Mouse (Mus musculus): ENCODE results near the gene Aqp11.

Aqp11 gene

GRCm38 (mm10) chr7:97747787-97748497 lies 9.9 kb upstream of the Aqp11 start:
- peak; percentile 37 to 70 for DNase-seq (ENCODE audit: low read depth in 1 of 2, low spot score in 2 of 2)

GRCm38 (mm10) chr7:97747176-97747707 lies 9.2 kb upstream of the Aqp11 start:
- DNase-seq (ENCODE audit: low read depth in 1 of 2, low spot score in 2 of 2) = no peak

GRCm38 (mm10) chr7:97745299-97745698 lies 7.2 kb upstream of the Aqp11 start:
- DNase-seq (ENCODE audit: low read depth in 1 of 2, low spot score in 2 of 2) = no peak

- no peak for DNase-seq (ENCODE audit: low read depth in 1 of 2, low spot score in 2 of 2)
Measured at GRCm38 (mm10) chr7:97741756-97742291, 3.7 kb upstream of the Aqp11 start.

GRCm38 (mm10) chr7:97740948-97741347 lies 2.9 kb upstream of the Aqp11 start:
- no peak for DNase-seq (ENCODE audit: low read depth in 1 of 2, low spot score in 2 of 2)

- DNase-seq (ENCODE audit: low read depth in 1 of 2, low spot score in 2 of 2) = no peak
Measured at GRCm38 (mm10) chr7:97737256-97737637, 842 bp downstream of the Aqp11 start.

- DNase-seq (ENCODE audit: low read depth in 1 of 2, low spot score in 2 of 2) = no peak
Measured at GRCm38 (mm10) chr7:97735886-97736420, 2.1 kb downstream of the Aqp11 start.

GRCm38 (mm10) chr7:97735021-97735420 lies 3.1 kb downstream of the Aqp11 start:
- DNase-seq (ENCODE audit: low read depth in 1 of 2, low spot score in 2 of 2) = no peak

- DNase-seq (ENCODE audit: low read depth in 1 of 2, low spot score in 2 of 2) = no peak
Measured at GRCm38 (mm10) chr7:97733606-97734005, 4.5 kb downstream of the Aqp11 start.

GRCm38 (mm10) chr7:97730427-97730826 lies 7.7 kb downstream of the Aqp11 start:
- DNase-seq (ENCODE audit: low read depth in 1 of 2, low spot score in 2 of 2) = no peak

GRCm38 (mm10) chr7:97728666-97729614 lies 9.1 kb downstream of the Aqp11 start:
- no peak for DNase-seq (ENCODE audit: low read depth in 1 of 2, low spot score in 2 of 2)

- no peak for DNase-seq (ENCODE audit: low read depth in 1 of 2, low spot score in 2 of 2)
Measured at GRCm38 (mm10) chr7:97726778-97727177, 11.3 kb downstream of the Aqp11 start.

GRCm38 (mm10) chr7:97726080-97726479 lies 12.0 kb downstream of the Aqp11 start:
- DNase-seq (ENCODE audit: low read depth in 1 of 2, low spot score in 2 of 2) = no peak

GRCm38 (mm10) chr7:97725401-97725800 lies 12.7 kb downstream of the Aqp11 start:
- no peak for DNase-seq (ENCODE audit: low read depth in 1 of 2, low spot score in 2 of 2)

GRCm38 (mm10) chr7:97723646-97724538 lies 14.2 kb downstream of the Aqp11 start:
- DNase-seq (ENCODE audit: low read depth in 1 of 2, low spot score in 2 of 2) = no peak

- no peak for DNase-seq (ENCODE audit: low read depth in 1 of 2, low spot score in 2 of 2)
Measured at GRCm38 (mm10) chr7:97722278-97722918, 15.7 kb downstream of the Aqp11 start.

- no peak for DNase-seq (ENCODE audit: low read depth in 1 of 2, low spot score in 2 of 2)
Measured at GRCm38 (mm10) chr7:97720109-97720508, 18.0 kb downstream of the Aqp11 start.

- DNase-seq (ENCODE audit: low read depth in 1 of 2, low spot score in 2 of 2) = no peak
Measured at GRCm38 (mm10) chr7:97719078-97719477, 19.0 kb downstream of the Aqp11 start.

- no peak for DNase-seq (ENCODE audit: low read depth in 1 of 2, low spot score in 2 of 2)
Measured at GRCm38 (mm10) chr7:97717326-97717725, 20.8 kb downstream of the Aqp11 start.

GRCm38 (mm10) chr7:97714651-97715050 lies 23.4 kb downstream of the Aqp11 start:
- no peak for DNase-seq (ENCODE audit: low read depth in 1 of 2, low spot score in 2 of 2)

Measured in monocyte, adult 2 months (primary cell).